Mouse (Mus musculus) lung, postnatal 14 days (tissue): ENCODE results near the gene Mrpl23.
A peak's percentile ranks its signal among the peaks of the same experiment; 100 is the strongest.

ENCODE experiments used
- DNase-seq: peaks from one replicate; pipeline ENCODE4 v3.0.0; 2021

Mrpl23 gene

DNA sequence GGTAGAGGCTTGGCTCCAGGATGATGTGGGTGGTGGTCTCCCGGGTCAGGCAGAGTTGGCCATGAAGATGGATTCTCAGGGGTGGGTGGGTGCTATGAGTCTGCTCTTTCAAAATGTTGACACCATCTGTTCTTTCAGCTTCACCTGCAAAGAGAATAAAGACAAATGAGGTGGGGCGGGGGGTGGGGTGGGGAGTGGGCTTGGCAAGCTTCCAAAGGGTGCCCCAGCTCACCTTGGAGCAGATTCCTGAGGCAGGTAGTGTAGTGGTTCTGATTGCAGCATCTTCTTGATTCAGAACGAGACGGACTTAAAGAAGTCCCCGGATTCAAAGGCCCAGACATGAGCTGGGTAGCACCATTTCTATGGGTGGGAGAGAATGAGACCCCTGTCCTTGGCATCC, 43.5 kb downstream of the Mrpl23 start:
- DNase-seq, result no peak

GRCm38 (mm10) chr7:142576472-142577326, 44.2 kb downstream of the Mrpl23 start:
- DNase-seq, result no peak

DNA sequence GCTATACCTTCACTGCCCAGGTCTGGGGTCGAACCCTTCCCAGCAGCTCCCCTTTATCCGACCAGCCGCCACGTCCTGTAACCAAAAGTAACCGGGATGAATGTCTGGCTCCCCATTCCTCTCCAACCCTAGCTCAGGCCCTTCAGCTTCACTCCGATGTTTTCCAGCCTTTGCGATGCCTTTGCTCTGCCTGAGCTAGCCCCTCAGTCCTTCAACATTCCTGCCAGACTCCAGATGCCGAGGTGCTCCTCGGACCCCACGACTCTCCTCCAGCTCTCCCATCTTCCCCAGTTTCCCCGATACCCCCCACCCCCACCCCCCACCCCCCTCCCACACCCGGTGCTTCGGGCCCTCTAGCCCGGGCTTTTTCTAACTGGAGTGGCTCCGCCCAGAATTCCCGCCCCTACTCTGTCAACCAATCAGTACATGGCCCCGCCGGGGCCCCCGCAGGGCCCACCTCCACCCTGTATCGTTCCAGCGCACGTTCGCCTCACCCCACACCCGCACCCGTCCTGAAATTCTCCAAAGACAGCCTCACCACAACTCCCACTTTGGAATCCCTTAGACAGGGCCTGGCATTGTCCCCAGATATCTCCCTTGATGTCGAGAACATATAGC, 45.4 kb downstream of the Mrpl23 start:
- no peak for DNase-seq

GRCm38 (mm10) chr7:142579069-142579468, 46.6 kb downstream of the Mrpl23 start:
- no peak for DNase-seq

DNA sequence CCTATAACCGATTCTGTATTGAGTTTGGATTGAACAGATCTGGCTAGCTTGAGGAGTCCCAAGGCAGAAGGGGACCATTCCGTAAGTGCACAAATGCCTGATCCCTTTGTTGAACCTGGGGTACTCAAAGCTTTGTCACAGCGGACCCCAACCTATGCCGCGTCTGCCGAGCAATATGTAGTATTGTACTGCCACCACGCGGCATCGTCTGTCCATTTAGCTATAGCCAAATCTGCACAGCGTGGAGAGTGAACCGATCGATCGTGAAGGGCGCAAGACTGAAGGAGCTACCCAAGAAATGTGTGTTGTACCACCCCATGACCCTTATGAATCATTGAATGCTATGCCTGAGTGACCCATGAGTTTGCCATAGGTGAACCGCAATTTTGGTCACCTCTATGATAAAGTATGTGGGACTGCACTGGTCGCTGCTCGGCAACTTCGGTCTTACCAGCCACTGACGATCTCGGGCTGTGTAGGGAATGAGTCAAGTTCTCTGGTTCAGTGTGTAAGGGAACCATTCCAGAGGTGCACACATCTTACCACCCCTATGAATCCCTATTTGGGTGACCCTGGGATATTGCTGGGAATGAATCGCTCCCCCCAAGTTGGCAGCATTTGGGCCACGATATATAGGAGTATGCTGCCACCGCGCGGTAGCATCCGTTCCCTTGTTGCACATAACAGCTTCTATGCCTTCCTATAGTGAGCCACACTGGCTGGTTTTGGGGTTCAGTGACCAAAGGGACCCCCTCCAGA, 47.8 kb downstream of the Mrpl23 start:
- peak; percentile 68 for DNase-seq

- no peak for DNase-seq
Observed at GRCm38 (mm10) chr7:142581186-142581585, 48.7 kb downstream of the Mrpl23 start.

DNA sequence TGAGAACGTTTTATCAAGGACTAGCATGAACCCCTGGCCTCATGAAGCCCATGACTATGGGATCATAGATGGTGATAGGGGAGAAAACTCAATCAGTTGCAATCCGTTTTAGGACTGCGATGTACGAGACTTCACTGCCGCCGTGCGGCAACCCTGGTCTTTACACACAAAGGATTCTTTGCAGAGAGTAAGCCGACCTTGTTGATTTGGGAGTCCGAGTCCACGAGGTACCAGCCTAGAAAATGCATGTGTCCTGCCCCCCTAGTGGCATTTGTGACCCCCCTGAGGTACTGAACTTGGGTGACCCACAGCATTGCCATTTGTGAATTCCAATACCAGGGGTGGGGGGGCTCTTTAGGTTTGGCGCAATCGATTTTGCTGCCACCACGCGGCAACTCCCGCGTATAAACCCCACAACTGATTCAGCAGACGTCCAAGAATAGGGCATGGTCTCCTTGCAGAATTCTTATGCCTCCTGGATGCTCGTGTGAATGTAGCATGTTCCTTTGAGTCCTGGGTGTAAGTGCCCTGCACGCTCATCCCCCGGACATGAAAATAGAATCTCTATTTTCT, 49.3 kb downstream of the Mrpl23 start:
- peak; percentile 40 for DNase-seq

DNA sequence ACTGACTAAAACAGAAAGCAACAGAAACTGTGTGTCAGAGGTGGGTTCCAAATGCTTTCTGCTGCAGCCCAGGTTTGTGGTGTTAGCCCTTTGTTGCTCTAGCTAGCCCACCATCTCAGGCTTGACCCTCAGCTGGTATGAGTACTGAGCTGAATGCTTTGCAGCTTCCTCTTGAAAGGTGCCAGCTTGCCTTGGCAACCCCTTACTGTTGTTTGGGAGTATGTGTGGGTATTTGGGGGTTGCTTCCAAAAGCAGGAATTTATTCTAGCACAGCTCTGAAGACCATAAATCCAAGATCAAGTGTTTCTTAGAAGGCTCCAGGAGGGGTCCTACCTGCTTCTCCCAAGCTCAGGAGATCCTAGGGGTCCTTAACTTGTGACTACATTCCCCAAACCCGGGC, 52.4 kb downstream of the Mrpl23 start:
- no peak for DNase-seq

DNA sequence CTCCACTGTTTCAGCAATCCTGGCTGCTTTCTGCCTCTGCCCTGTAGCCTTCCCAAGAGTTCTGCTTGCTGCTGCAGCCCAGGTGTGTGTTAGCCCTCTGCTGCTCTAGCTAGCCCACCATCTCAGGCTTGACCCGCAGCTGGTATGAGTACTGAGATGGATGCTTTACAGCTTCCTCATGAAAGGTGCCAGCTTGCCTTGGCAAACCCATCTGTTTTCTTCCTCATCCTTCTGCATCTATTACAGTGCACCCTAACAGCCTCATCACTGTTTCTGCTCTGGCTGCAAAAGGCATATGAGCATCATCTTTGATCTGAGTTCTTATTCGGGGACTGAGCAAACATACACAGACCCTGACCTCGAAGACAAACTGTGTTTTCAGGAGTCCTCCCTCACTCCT, 53.4 kb downstream of the Mrpl23 start:
- no peak for DNase-seq

DNA sequence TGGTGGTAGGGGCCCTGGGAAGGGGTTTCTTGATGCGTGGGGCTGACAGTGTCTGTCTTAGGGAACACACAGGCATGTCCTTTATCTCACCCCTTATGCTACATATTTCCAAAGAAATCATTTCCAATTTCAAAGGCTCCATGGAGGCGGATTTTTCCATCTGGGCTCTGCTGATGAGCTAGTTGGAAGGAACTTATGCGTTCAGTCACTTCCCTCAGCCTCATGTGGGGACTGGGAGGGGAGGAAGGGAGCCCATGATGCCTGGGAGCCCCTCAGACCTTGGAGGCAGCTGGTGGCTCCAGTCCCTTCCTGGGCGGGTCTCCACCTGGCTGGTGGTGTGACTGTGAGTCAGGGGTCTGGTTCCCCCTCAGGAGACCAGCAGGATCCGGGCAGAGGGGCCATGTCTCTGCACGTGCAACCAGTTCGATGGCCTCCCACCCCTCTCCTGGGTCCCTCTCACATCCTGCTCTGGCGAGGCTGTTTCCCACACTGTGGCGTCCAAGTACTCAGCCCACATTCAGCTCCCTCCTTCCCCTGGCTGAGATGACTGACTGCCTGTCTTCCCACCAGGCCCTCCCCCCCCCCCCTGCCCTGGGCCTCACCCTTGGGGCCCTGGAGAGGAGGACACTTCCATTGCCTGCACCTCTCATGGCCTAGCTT, 55.9 kb downstream of the Mrpl23 start:
- no peak for DNase-seq
